Mouse (Mus musculus) thymus, adult 2 months (tissue): ENCODE results near the gene Insyn1.

ENCODE experiments used
- CTCF ChIP-seq: fragments of 200-500 bp; IDR thresholded peaks from 2 replicates; pipeline ENCODE4 v1.5.1; 2012; ENCODE audit warnings: mild to moderate bottlenecking, control low read depth, low read length, moderate library complexity, borderline replicate concordance; ENCODE audit not compliant: control insufficient read depth, poor library complexity, insufficient read depth; ENCODE audit errors: extremely low read depth
- POLR2A ChIP-seq: fragments of 200-500 bp; IDR thresholded peaks from 2 replicates; pipeline ENCODE4 v1.6.1; 2012; ENCODE audit warnings: mild to moderate bottlenecking, low read length, control low read depth, moderate library complexity; ENCODE audit not compliant: control insufficient read depth, poor library complexity, insufficient read depth; ENCODE audit errors: extremely low read depth

DNA sequence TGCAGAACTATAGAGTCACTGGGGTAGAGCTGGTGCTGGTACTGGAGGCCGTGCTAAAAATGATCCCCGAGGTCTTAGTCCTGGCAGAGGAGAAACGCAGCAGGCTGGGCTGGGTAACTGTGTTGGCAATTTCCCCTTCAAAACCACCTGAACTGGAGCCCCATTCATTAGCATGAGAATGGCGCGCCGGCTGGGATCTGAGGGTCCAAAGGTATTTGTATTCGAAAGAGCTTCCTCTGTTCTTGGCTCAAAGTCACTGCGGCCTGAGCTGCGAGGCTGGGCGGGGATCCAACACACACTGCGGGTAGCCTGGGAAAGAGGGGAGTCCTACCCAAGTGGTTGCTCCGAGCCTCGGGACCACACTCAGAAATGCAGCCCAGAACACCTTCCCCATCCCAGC lies 32.6 kb upstream of the Insyn1 start:
- TF ChIP-seq CTCF (no peak), POLR2A (no peak)
